Mouse (Mus musculus): ENCODE results near the gene Mrc2. TPM values are rescaled to one million over a fixed set of nuclear protein-coding genes. Genes with fewer than 3 reads are reported as not detected.

Mrc2 gene
- polyA plus RNA-seq, 1 experiment: not detected

DNA sequence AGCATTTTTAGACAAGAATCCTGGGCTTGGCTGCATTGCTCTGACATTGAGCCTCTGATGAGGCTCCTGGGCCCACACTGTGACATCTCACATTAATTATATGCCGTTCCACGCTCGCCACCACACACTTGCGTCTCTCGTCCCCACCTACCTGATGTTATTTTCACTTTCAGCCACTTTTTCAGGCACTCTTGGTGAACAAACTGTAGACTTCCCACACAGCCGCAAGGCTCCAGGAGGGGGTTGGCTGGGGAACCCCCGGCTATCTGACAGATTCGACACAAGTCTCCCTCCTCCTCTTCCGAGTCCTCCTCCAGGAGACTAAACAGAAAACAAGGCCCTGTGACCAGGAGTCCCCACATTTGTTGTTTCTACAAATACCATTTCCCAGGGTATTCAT lies 92.8 kb downstream of the Mrc2 start:
- no peak for TF ChIP-seq GATA1 (IDR thresholded peaks at IDR 0.05; ENCODE audit: low read length)

DNA sequence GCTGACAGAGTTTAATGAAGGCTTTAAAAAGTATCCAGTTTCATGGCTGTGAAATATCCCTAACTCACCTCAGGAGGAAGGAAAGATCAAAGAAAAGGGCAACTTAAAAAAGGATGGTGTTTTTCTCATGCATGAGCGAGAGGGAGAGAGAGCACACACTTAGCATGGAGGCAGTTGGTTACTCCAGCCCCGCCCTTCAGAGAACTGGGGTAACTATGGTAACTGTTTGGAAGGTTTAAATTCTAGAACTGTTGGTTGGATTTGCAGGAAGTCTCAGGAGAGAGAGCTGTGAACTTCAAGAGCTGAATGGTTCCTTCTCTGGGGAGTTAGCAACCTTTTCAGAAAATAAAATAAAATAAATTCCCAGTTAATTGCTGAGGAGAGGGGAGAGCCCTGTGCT lies 96.2 kb downstream of the Mrc2 start:
- no peak for TF ChIP-seq GATA1 (IDR thresholded peaks at IDR 0.05; ENCODE audit: low read length)

DNA sequence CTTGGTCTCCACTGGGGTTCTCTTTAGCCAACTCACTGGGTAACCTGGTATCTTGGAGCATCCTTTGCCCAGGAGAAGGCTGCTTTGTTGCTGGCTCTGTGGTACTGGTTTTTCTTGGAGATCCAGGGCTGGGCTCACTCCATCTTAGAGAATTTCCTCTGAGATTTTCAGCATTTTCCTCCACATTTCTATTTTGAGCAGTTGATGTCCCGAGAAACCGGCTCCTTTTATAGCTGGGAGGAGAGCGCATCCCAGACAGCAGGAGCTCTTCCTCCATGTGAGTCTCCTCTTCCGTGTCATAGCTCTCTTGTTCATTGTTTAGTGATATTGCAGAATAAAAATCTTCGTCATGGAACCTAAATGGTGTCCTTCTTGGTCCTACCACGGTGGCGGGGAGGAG lies 97.8 kb downstream of the Mrc2 start:
- no peak for TF ChIP-seq GATA1 (IDR thresholded peaks at IDR 0.05; ENCODE audit: low read length)

Other genes with a start within 250 kb of the Mrc2 start
- gene Efcab3, start 229.1 kb upstream of the Mrc2 start, polyA plus RNA-seq (2012): not detected in 2 replicates
- 11.9 and 17.3 TPM in 2 replicates for gene Mettl2, start 166.2 kb upstream of the Mrc2 start, polyA plus RNA-seq (2012)
- gene Gm10842, start 145.8 kb upstream of the Mrc2 start, polyA plus RNA-seq (2012): not detected in 2 replicates
- gene Tlk2, start 113.8 kb upstream of the Mrc2 start, polyA plus RNA-seq (2012): 18.4 and 25.0 TPM in 2 replicates
- gene March10, start 164.1 kb downstream of the Mrc2 start, polyA plus RNA-seq (2012): not detected in 2 replicates